Mouse (Mus musculus) heart, postnatal 25 days (tissue): ENCODE measurements around the gene Gm13275. TPM values are rescaled to one million over a fixed set of nuclear protein-coding genes. Genes with fewer than 3 reads are reported as not detected.
"Not testable (repeated sequence)": the region's sequence is repeated elsewhere in the genome, so short reads cannot be mapped to it uniquely, and the experiment has no call there.

Experiments used
- DNase-seq: peaks from one replicate; pipeline ENCODE4 v3.0.0; 2022; ENCODE audit warnings: low spot score
- intact Hi-C: fragments of 180-260 bp; cut with DNase I; formaldehyde crosslinking; loops from one replicate; pipeline ENCODE4 v1.15.1; 2025
- total RNA-seq, 2 experiments: library from RNA; stranded (reverse); gene quantifications; 2 replicates each; pipeline ENCODE4 v1.2.3; 2021

Gene Gm13275
- not detected for total RNA-seq

DNA sequence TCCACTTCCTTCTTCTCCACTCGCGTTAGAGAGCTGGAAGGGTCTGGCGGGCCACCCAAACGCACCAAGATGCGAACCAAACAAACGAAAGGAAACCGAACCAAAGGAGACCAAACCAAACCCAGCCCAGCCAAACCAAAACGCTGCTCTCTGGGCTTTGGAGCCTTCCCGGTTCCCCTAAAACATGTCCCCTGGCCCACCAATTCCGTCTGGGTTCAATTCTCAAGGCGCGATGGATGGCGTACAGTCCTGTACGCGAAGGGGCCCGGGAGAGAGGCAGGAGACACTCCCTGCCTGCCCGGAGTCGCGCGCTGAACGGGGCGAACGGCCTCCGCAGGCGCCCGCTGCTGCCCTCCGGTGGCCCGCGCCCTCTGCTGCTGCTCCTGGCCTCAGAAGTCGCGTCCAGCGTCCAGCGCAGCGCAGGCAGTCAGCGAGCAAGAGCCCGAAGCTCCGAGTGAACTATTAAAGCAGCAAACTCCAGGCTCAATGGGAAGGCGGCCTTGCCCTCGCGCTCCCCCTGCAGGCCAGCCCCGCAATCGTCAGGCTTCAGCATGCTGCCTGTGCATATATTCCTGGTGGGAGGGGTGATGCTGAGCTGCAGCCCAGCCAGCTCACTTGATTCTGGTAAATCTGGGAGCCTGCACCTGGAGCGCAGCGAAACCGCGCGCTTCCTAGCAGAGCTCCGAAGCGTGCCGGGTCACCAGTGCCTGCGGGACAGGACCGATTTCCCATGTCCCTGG, at the start of gene Gm13275:
Gm13275 (plus strand) TSS at position 552 of the 740 bp plus-strand sequence.
- intact Hi-C loops: not testable (repeated sequence)
- DNase-seq: peak; percentile 76

DNA sequence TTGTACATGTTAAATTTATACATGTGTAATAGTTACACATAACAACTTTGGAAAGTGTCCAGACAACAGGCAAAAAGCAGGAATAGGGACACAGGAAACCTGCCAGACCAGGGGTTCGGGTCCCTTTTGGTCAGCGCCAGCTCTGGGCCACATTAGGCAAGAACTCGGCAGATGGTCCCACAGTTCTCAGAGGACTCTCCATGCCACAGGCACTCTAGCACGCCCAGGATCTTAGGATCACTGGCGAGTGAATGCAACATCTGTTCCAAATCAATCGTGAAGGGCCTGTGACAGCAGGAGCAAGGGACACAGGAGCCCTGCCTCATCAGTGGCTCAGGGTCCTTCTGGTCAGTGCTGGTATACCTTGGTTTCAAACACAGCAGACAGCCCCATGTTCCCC, 44.4 kb upstream of the Gm13275 start:
- intact Hi-C loops: no loop called here
- DNase-seq: no peak

DNA sequence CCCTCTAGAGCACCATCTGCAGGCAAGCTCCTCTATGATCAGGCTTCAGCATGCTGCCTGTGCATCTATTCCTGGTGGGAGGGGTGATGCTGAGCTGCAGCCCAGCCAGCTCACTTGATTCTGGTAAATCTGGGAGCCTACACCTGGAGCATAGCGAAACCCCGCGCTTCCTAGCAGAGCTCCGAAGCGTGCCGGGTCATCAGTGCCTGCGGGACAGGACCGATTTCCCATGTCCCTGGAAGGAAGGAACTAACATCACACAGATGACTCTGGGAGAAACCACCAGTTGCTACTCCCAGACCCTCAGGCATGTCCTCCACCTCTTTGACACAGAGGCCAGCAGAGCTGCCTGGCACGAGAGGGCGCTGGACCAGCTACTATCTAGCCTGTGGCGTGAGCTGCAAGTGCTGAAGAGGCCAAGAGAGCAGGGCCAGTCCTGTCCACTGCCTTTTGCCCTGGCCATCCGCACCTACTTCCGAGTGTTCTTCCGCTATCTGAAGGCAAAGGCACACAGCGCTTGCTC, 39.4 kb upstream of the Gm13275 start, which contains the start of gene Gm13271:
Gm13271 (plus strand) TSS at position 51 of the 523 bp plus-strand sequence.
- intact Hi-C loops: not testable (repeated sequence)
- DNase-seq: peak; percentile 69

DNA sequence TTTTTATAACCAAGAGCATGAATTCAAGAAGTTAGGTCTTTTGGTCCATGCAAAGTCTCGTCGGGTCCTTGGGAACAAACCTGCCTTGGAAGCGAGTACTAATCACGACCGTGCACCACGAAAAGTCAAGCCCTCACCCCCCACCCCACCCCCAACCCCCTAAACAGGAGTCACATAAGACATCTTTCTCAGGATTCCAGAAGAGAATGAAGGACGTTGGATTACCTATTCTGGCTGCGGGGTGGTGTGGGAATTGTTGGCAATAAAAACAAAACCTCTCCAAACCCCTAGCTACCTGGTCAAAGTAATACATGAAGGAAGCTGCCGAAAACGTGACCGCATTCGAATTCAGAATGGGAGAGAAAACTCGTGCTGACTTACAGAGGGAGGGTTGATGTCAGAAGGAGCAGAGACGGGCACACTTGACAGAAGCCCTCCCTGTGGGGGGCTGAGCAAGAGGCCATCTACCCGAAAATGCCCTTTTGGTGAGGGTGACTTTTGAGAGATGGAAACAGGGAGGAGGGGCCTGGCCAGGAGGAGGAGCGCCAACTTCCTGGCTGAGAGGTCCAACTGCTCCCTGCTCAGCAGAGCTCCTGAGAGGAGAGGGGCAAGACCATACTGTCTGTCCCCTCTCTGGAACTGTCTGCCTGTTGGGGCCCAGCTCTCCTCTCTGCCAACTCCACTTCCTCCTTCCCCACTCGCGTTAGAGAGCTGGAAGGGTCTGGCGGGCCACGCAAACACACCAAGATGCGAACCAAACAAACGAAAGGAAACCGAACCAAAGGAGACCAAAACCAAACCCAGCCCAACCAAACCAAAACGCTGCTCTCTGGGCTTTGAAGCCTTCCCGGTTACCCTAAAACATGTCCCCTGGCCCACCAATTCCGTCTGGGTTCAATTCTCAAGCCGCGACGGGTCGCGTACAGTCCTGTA, 37.4 kb upstream of the Gm13275 start:
- intact Hi-C loops: loop anchor here (2.0 kb wide), 1 partner anchor 18 kb away; no protein-coding TSS in a partner anchor
- DNase-seq: not testable (repeated sequence)

DNA sequence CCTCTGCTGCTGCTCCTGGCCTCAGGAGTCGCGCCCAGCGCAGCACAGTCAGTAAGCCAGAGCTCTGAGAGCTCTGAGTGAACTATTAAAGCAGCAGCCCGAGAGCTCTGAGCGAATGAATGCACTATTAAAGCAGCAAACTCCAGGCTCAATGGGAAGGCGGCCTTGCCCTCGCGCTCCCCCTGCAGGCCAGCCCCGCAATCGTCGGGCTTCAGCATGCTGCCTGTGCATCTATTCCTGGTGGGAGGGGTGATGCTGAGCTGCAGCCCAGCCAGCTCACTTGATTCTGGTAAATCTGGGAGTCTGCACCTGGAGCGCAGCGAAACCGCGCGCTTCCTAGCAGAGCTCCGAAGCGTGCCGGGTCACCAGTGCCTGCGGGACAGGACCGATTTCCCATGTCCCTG, 36.7 kb upstream of the Gm13275 start:
- peak; percentile 85 for DNase-seq
- intact Hi-C loops: loop anchor here (2.0 kb wide), 1 partner anchor 19 kb away; no protein-coding TSS in a partner anchor

DNA sequence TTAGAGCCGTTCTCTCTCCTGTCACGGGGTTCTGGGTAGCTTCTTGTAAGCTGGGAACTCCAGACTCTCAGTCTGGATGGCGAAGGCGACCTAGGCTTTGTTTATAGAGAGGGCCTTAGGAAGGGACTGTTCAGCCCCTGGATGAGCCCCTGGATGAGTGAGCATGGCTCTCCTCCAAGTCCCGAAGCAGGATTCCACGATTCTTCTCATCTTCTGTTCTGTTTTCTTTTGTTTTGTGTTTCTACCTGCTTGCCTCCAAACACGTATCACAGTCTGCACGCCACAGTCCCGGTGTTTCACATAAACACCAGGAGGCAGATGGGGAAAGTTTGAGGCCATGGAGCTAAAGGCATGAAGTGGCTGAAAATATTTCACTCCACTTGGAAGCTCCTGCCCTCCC, 35.5 kb upstream of the Gm13275 start:
- DNase-seq, intact Hi-C loops: not testable (repeated sequence)

DNA sequence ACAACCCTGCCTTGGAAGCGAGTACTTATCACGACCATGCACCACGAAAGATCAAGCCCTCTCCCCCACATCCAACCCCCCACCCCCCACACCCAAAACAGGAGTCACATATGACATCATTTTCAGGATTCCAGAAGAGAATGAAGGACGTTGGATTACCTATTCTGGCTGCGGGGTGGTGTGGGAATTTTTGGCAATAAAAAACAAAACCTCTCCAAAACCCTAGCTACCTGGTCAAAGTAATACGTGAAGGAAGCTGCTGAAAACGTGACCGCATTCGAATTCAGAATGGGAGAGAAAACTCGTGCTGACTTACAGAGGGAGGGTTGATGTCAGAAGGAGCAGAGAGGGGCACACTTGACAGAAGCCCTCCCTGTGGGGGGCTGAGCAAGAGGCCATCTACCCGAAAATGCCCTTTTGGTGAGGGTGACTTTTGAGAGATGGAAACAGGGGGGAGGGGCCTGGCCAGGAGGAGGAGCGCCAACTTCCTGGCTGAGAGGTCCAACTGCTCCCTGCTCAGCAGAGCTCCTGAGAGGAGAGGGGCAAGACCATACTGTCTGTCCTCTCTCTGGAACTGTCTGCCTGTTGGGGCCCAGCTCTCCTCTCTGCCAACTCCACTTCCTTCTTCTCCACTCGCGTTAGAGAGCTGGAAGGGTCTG, 34.5 kb upstream of the Gm13275 start, which contains the start of gene Gm13283:
Gm13283 (plus strand) TSS at position 510 of the 659 bp plus-strand sequence.
- intact Hi-C loops, DNase-seq: not testable (repeated sequence)

DNA sequence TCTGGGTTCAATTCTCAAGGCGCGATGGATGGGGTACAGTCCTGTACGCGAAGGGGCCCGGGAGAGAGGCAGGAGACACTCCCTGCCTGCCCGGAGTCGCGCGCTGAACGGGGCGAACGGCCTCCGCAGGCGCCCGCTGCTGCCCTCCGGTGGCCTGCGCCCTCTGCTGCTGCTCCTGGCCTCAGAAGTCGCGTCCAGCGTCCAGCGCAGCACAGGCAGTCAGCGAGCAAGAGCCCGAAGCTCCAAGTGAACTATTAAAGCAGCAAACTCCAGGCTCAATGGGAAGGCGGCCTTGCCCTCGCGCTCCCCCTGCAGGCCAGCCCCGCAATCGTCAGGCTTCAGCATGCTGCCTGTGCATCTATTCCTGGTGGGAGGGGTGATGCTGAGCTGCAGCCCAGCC, 33.9 kb upstream of the Gm13275 start:
- DNase-seq: peak; percentile 77
- intact Hi-C loops: not testable (repeated sequence)

DNA sequence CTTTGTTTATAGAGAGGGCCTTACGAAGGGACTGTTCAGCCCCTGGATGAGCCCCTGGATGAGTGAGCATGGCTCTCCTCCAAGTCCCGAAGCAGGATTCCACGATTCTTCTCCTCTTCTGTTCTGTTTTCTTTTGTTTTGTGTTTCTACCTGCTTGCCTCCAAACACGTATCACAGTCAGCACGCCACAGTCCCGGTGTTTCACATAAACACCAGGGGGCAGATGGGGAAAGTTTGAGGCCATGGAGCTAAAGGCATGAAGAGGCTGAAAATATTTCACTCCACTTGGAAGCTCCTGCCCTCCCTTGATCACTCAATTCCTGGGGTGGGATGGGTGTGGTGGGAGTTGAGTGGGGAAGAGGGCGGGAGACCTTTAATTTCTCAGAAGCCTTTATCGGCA, 32.5 kb upstream of the Gm13275 start:
- peak; percentile 68 for DNase-seq
- intact Hi-C loops: not testable (repeated sequence)

DNA sequence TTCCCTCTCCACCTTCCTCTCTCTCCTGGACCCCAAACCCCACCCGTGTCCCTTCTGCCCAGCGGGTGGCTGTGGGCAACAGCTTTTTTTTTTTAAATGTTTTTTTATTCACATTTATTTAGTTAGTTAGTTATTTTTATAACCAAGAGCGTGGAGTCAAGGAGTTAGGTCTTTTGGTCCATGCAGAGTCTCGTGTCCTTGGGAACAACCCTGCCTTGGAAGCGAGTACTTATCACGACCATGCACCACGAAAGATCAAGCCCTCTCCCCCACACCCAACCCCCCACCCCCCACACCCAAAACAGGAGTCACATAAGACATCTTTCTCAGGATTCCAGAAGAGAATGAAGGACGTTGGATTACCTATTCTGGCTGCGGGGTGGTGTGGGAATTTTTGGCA, 31.9 kb upstream of the Gm13275 start:
- intact Hi-C loops, DNase-seq: not testable (repeated sequence)

DNA sequence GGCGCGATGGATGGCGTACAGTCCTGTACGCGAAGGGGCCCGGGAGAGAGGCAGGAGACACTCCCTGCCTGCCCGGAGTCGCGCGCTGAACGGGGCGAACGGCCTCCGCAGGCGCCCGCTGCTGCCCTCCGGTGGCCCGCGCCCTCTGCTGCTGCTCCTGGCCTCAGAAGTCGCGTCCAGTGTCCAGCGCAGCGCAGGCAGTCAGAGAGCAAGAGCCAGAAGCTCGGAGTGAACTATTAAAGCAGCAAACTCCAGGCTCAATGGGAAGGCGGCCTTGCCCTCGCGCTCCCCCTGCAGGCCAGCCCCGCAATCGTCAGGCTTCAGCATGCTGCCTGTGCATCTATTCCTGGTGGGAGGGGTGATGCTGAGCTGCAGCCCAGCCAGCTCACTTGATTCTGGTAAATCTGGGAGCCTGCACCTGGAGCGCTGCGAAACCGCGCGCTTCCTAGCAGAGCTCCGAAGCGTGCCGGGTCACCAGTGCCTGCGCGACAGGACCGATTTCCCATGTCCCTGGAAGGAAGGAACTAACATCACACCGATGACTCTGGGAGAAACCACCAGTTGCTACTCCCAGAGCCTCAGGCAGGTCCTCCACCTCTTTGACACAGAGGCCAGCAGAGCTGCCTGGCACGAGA, 30.8 kb upstream of the Gm13275 start:
- peak; percentile 54 for DNase-seq

DNA sequence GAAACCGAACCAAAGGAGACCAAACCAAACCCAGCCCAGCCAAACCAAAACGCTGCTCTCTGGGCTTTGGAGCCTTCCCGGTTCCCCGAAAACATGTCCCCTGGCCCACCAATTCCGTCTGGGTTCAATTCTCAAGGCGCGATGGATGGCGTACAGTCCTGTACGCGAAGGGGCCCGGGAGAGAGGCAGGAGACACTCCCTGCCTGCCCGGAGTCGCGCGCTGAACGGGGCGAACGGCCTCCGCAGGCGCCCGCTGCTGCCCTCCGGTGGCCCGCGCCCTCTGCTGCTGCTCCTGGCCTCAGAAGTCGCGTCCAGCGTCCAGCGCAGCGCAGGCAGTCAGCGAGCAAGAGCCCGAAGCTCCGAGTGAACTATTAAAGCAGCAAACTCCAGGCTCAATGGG, 20.8 kb upstream of the Gm13275 start, which contains the start of gene Gm13290:
Gm13290 (plus strand) TSS at position 301 of the 400 bp plus-strand sequence.
- intact Hi-C loops, DNase-seq: not testable (repeated sequence)

More for the DNA sequence above, 30.8 kb upstream of the Gm13275 start:
- intact Hi-C loops: not testable (repeated sequence)

DNA sequence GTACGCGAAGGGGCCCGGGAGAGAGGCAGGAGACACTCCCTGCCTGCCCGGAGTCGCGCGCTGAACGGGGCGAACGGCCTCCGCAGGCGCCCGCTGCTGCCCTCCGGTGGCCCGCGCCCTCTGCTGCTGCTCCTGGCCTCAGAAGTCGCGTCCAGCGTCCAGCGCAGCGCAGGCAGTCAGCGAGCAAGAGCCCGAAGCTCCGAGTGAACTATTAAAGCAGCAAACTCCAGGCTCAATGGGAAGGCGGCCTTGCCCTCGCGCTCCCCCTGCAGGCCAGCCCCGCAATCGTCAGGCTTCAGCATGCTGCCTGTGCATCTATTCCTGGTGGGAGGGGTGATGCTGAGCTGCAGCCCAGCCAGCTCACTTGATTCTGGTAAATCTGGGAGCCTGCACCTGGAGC, 17.7 kb upstream of the Gm13275 start, which contains the start of gene Gm13289:
Gm13289 (plus strand) TSS at position 301 of the 400 bp plus-strand sequence.
- DNase-seq, intact Hi-C loops: not testable (repeated sequence)

DNA sequence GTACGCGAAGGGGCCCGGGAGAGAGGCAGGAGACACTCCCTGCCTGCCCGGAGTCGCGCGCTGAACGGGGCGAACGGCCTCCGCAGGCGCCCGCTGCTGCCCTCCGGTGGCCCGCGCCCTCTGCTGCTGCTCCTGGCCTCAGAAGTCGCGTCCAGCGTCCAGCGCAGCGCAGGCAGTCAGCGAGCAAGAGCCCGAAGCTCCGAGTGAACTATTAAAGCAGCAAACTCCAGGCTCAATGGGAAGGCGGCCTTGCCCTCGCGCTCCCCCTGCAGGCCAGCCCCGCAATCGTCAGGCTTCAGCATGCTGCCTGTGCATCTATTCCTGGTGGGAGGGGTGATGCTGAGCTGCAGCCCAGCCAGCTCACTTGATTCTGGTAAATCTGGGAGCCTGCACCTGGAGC, 14.7 kb upstream of the Gm13275 start, which contains the start of gene Gm13272:
Gm13272 (plus strand) TSS at position 301 of the 400 bp plus-strand sequence.
- DNase-seq, intact Hi-C loops: not testable (repeated sequence)

DNA sequence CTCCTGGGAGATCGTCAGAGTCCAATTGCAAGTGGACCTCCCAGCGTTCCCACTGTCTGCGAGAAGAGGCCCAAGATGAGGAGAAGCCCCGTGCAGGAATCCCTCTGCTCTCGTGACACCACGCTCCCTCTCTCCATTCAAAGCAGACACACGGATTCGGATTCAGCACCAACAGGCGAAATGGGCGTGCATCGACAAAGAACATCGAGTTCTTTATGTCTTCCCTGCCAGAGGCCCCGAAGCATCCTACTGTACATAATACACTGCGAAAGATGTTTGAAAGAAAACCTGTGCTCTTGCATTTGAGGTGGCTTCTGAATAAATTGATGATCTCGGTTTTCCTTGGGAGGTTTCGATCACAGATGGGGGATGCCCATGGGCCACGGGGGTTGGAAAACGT, 14.0 kb upstream of the Gm13275 start:
- intact Hi-C loops, DNase-seq: not testable (repeated sequence)

DNA sequence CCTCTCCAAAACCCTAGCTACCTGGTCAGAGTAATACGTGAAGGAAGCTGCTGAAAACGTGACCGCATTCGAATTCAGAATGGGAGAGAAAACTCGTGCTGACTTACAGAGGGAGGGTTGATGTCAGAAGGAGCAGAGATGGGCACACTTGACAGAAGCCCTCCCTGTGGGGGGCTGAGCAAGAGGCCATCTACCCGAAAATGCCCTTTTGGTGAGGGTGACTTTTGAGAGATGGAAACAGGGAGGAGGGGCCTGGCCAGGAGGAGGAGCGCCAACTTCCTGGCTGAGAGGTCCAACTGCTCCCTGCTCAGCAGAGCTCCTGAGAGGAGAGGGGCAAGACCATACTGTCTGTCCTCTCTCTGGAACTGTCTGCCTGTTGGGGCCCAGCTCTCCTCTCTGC, 12.5 kb upstream of the Gm13275 start, which contains the start of gene Ifnz:
Ifnz (plus strand) TSS at position 301 of the 400 bp plus-strand sequence.
- DNase-seq, intact Hi-C loops: not testable (repeated sequence)

DNA sequence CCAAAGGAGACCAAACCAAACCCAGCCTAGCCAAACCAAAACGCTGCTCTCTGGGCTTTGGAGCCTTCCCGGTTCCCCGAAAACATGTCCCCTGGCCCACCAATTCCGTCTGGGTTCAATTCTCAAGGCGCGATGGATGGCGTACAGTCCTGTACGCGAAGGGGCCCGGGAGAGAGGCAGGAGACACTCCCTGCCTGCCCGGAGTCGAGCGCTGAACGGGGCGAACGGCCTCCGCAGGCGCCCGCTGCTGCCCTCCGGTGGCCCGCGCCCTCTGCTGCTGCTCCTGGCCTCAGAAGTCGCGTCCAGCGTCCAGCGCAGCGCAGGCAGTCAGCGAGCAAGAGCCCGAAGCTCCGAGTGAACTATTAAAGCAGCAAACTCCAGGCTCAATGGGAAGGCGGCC, 12.0 kb upstream of the Gm13275 start:
- intact Hi-C loops, DNase-seq: not testable (repeated sequence)

DNA sequence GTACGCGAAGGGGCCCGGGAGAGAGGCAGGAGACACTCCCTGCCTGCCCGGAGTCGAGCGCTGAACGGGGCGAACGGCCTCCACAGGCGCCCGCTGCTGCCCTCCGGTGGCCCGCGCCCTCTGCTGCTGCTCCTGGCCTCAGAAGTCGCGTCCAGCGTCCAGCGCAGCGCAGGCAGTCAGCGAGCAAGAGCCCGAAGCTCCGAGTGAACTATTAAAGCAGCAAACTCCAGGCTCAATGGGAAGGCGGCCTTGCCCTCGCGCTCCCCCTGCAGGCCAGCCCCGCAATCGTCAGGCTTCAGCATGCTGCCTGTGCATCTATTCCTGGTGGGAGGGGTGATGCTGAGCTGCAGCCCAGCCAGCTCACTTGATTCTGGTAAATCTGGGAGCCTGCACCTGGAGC, 8.9 kb upstream of the Gm13275 start, which contains the start of gene Gm13276:
Gm13276 (plus strand) TSS at position 301 of the 400 bp plus-strand sequence.
- intact Hi-C loops, DNase-seq: not testable (repeated sequence)
